Mouse (Mus musculus): ENCODE data around the gene Zfand3.

The Zfand3 gene

GRCm38 (mm10) chr17:29998566-29999295 lies 5.8 kb upstream of the Zfand3 start:
- DNase-seq (ENCODE audit: low spot score in 2 of 2): no peak

GRCm38 (mm10) chr17:30005103-30005443 lies 540 bp downstream of the Zfand3 start:
- no peak for DNase-seq (ENCODE audit: low spot score in 2 of 2)

- DNase-seq (ENCODE audit: low spot score in 2 of 2): peak; percentile 46 to 50
Observed at GRCm38 (mm10) chr17:30005451-30005941, 963 bp downstream of the Zfand3 start.

GRCm38 (mm10) chr17:30006877-30007276 lies 2.3 kb downstream of the Zfand3 start:
- DNase-seq (ENCODE audit: low spot score in 2 of 2): no peak

GRCm38 (mm10) chr17:30007883-30008282 lies 3.4 kb downstream of the Zfand3 start:
- no peak for DNase-seq (ENCODE audit: low spot score in 2 of 2)

GRCm38 (mm10) chr17:30008392-30008791 lies 3.9 kb downstream of the Zfand3 start:
- DNase-seq (ENCODE audit: low spot score in 2 of 2): no peak

GRCm38 (mm10) chr17:30014660-30015059 lies 10.1 kb downstream of the Zfand3 start:
- DNase-seq (ENCODE audit: low spot score in 2 of 2): no peak

- DNase-seq (ENCODE audit: low spot score in 2 of 2): no peak
Observed at GRCm38 (mm10) chr17:30018927-30019610, 14.5 kb downstream of the Zfand3 start.

- no peak for DNase-seq (ENCODE audit: low spot score in 2 of 2)
Observed at GRCm38 (mm10) chr17:30019942-30020341, 15.4 kb downstream of the Zfand3 start.

- peak; percentile 60 to 78 for DNase-seq (ENCODE audit: low spot score in 2 of 2)
Observed at GRCm38 (mm10) chr17:30024651-30025050, 20.1 kb downstream of the Zfand3 start.

GRCm38 (mm10) chr17:30026617-30027016 lies 22.1 kb downstream of the Zfand3 start:
- peak in 1 of 2 experiments; percentile 33 for DNase-seq (ENCODE audit: low spot score in 2 of 2)

GRCm38 (mm10) chr17:30027343-30028029 lies 23.0 kb downstream of the Zfand3 start:
- DNase-seq (ENCODE audit: low spot score in 2 of 2): peak; percentile 55 to 62

GRCm38 (mm10) chr17:30029633-30030226 lies 25.2 kb downstream of the Zfand3 start:
- DNase-seq (ENCODE audit: low spot score in 2 of 2): no peak

GRCm38 (mm10) chr17:30032796-30033195 lies 28.3 kb downstream of the Zfand3 start:
- DNase-seq (ENCODE audit: low spot score in 2 of 2): no peak

GRCm38 (mm10) chr17:30033991-30034390 lies 29.5 kb downstream of the Zfand3 start:
- DNase-seq (ENCODE audit: low spot score in 2 of 2): no peak

- no peak for DNase-seq (ENCODE audit: low spot score in 2 of 2)
Observed at GRCm38 (mm10) chr17:30035216-30036005, 30.9 kb downstream of the Zfand3 start.

GRCm38 (mm10) chr17:30043163-30043822 lies 38.8 kb downstream of the Zfand3 start:
- DNase-seq (ENCODE audit: low spot score in 2 of 2): no peak

- DNase-seq (ENCODE audit: low spot score in 2 of 2): no peak
Observed at GRCm38 (mm10) chr17:30045181-30045580, 40.6 kb downstream of the Zfand3 start.

GRCm38 (mm10) chr17:30046654-30047053 lies 42.1 kb downstream of the Zfand3 start:
- no peak for DNase-seq (ENCODE audit: low spot score in 2 of 2)

GRCm38 (mm10) chr17:30051523-30052346 lies 47.2 kb downstream of the Zfand3 start:
- DNase-seq (ENCODE audit: low spot score in 2 of 2): no peak
